Mouse (Mus musculus) liver, embryonic 14.5 days (tissue): Measurements from ENCODE around the gene Evl.

Experiments
- CTCF ChIP-seq: IDR thresholded peaks from 2 replicates; pipeline ENCODE4 v1.5.1; 2016; ENCODE audit warnings: antibody characterized with exemption, low read depth, control low read depth
- EP300 ChIP-seq: IDR thresholded peaks from 2 replicates; pipeline ENCODE4 v1.6.1; 2016; ENCODE audit warnings: antibody characterized with exemption, low read depth

DNA sequence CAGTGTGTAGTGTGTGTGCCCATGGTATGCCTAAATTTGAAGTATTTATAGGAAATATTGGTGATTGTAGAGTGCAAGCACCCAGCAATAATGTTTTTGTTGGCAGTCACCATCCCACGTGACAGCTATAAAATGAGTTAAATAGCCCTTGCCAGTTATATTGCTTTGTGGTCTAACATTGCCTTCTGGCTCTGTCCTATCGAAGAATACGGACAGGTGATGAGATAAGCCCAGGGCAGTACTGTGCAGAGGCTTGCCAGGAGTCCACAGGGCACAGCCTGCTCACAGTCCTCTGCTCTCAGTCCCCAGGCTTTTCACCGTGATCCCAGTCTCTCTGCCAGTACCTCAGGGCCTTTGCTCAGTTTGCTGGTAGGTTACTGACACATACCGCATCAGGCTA, 67.9 kb downstream of the Evl start:
- TF ChIP-seq CTCF: no peak
- no peak for TF ChIP-seq EP300
